Mouse (Mus musculus) embryo, embryonic 10 days (tissue): Measurements from ENCODE around the gene Sulf2.
"Not testable (repeated sequence)": the region's sequence is repeated elsewhere in the genome, so short reads cannot be mapped to it uniquely, and the experiment has no call there.

Experiments
- DNase-seq: peaks from one replicate; pipeline ENCODE4 v3.0.0-alpha.2; 2015; ENCODE audit warnings: low spot score

Sulf2 gene

GRCm38 (mm10) chr2:166155454-166155815 is at the start of gene Sulf2:
TSS of gene Sulf2 (minus strand) at chr2:166155663.
- peak; percentile 92 for DNase-seq

GRCm38 (mm10) chr2:166204174-166204573 is 48.7 kb upstream of the Sulf2 start:
- DNase-seq = no peak

GRCm38 (mm10) chr2:166203647-166204046 is 48.2 kb upstream of the Sulf2 start:
- DNase-seq = no peak

DNA sequence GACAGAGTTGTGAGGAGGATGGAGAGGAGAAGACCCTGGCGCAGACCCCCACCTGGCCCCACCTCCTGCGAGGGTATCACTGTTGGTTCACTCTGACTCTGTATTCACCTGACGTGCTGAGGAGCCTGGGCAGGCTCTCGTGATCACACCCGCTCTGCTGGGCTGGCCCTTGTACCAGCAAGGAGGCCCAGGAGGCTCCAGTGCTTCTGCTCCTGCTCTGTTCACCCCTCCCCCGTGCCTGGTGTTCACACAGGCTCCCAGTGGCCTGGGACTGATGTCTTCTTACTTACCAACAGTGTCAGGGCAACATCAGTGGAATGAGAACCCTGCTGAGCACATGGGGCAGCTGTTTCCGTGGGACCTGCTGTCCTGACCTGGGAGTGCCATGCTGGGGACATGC is 42.5 kb upstream of the Sulf2 start:
- DNase-seq = no peak

GRCm38 (mm10) chr2:166197064-166197463 is 41.6 kb upstream of the Sulf2 start:
- DNase-seq = peak; percentile 48

- DNase-seq = no peak
These were observed 40.8 kb upstream of the Sulf2 start for GRCm38 (mm10) chr2:166196080-166196786.

DNA sequence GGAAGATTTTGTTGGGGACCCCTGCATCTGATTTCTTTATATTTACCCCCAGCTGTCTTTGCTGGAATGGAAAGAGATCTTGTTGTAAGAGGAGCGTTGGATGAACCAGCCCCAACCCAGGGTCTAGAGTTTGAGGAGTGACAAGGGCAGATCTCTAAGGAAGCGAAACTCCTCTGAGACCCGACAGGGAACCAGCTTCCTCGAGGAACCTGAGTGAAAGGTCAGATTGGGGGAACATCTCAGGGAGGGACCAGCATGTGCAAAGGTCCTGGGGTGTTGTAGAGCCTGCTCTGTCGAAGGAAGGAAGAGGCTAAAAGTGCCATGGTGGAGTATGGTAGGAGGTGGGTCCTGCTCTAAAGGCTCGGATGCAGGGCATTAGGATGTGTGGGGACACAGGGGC is 39.6 kb upstream of the Sulf2 start:
- no peak for DNase-seq

GRCm38 (mm10) chr2:166194112-166194758 is 38.8 kb upstream of the Sulf2 start:
- DNase-seq = no peak

DNA sequence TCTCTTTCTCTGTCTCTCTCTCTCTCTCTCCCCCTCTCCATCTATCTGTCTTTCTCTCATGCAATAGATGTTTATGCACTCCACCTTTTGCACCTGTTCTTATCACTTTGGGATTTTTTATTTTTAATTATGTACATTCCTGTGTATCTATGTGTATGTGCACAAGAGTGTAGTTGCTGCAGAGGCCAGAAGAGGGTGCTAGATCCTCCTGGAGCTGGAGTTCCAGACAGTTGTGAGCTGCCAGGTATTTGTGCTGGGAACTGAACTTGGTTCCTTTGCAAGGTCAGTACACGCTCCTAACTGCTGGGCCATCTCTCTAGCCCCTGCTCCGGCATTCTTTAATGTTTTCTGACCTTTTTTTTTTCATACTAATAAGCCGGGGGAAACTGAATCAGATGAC is 38.0 kb upstream of the Sulf2 start:
- no peak for DNase-seq

DNA sequence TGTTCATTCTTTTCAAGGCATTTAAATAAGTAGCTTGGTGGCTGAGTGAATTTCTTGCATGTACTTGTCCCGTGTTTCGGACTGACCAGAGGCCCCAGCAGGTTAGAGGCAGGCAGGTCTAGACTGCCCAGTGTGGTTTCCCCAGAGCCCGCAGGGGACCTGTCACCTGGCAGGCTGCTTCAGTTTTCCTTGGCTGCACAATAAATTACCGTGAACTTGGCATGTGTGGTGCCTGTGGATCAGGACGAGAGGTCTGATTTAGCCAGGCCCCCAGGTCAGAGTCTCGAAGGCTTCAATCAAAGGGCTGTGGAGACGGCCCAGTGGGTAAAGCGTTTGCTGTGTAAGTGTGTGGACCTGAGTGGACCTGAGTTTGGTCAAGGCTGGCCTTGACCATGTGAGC is 35.4 kb upstream of the Sulf2 start:
- no peak for DNase-seq

DNA sequence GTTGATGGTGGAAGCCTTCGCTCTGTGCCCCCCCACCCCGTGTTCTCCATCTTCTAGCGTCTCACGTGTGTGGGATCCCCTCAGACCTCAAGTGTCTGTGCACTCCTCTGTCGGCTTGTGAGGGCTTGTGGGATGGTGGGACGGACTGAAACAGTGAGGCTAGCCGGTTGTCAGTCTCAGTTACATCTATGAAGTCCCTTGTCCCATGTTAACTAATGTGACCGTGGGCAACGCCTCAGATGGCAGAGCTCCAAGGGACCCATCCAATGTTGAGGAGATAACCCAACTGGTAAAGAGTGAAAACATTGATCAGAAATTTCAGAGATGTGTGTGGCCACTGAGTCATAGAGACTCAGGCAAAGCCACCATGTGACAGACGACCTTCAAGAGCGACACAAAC is 33.7 kb upstream of the Sulf2 start:
- no peak for DNase-seq

DNA sequence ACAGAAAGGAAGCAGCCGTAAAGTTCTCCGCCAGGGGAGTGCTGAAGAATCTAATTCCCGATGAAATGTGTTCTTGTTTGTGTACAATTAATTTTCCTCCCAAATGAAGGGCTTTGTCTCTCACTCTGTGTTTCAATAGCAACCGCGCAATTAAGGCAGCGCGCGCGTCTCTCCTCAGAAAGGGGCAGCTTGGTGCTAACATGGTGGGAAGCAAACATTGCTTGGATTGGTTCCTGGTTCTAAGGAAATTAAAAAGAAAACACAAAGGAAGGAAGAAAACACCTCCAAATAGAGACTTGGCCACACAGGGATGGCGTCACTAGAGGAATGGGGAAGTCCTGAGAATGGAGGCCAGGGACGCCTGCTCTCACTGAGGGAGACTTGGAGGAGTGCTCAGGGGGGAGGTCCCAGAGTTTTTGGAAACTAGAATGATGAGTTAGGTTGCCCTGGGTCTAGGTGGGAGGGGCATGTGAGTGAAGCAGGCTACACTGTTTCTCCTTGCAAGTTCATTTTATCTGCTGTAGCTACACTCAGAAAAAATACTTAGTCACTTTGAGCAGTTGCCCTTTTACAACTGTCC is 32.5 kb upstream of the Sulf2 start:
- DNase-seq = not testable (repeated sequence)

DNA sequence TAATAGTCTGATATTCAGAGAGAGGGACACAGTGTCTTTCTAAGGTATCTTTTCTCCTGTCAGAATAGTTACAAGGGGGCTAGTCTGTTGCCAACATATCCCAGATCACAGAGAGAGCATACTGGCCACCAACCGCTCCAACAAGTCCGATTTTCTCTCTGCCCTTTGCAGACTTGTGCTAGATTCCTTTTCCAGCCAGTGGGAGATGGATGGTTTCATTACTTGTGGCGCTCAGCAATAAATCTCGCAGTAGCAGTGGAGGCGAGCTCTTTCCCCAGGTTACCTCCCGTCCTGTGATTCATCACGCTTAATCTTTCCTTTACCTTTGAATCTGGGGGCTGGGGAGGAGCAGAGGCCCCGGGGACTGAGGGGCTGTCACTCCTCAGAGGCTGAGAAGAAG is 31.9 kb upstream of the Sulf2 start:
- DNase-seq = not testable (repeated sequence)

- no peak for DNase-seq
These were observed 30.9 kb upstream of the Sulf2 start for GRCm38 (mm10) chr2:166186244-166186948.

- no peak for DNase-seq
These were observed 30.3 kb upstream of the Sulf2 start for GRCm38 (mm10) chr2:166185768-166186167.

DNA sequence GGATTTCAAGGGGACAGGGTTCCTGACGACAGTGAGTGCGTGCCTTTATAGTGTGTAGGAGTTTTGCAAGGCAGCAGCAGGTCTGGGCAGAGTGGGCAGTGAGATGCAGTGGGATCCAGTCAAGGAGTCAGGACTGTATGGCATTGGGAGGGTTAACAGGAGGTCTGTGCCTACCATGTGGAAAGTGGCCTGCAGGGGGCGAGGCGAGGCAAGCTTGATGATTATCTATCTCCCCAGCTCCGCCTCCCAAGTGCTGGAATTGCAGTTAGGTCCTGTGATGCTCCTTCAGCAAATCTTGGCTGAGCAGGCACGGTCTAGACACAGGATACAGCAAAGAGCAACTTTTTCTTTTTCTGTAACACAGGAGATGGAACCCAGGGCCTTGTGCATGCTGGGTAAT is 29.0 kb upstream of the Sulf2 start:
- peak; percentile 69 for DNase-seq

DNA sequence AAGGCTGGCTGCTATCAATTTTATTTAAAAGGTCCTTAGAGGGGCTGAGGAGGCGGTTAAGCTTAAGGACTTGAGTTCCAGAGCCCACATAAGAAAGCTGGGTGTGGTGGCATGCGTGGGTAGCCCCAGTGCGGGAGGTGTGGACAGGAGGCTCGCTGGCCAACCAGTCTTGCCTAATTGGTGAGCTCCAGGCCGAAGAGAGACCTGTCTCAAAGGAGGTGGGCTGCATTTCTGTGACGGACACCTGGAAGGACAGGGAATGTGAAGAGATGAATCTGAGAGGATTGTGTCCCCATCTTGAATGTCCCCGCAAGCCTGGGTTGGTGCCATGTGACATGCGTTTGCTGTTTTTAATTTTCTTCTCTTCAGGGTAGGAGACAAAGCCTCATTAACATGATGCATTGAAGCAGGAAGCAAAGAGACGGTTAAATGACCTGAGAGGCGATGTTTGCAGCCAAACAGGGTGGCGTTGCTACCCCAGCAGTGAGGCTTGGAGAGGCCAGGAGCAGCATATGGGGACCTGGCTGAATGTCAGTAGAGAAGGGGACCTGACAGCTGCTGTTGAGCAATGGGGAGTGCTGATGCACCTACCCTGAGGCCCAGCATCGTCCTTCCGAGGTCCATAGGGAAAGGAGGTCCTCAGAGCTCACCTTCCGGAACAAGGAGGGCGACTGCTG is 26.7 kb upstream of the Sulf2 start:
- no peak for DNase-seq

- DNase-seq = no peak
These were observed 25.5 kb upstream of the Sulf2 start for GRCm38 (mm10) chr2:166180744-166181508.

DNA sequence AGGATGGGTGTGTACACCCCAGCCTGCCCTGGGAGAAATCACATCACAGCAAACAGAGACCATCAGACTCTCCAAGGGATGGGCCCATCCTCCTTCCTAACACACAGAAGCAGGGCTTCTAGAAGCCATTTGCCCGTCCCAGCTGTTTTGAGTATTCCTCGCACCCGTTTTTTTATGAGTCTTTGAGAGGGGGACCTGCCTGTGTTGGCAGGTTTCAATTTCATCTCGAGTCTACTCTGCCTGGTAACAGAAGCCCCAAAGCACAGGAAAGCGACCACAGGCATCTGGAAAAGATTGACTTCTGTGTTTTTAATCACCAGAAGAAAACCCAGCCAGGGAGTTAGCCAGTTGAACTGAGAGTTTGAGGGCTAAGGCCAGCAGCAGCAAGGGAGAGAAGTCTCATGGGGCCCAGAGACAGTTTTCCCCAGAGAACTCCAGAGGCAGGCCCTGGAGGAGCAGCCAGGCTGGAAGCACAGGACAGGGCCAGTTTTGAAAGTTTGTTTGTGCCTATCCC is 24.7 kb upstream of the Sulf2 start:
- peak; percentile 67 for DNase-seq

- DNase-seq = peak; percentile 92
These were observed 24.1 kb upstream of the Sulf2 start for GRCm38 (mm10) chr2:166179457-166180101.
